Mouse (Mus musculus): Measurements from ENCODE around the gene Zfp663. TPM values are rescaled to one million over a fixed set of nuclear protein-coding genes. Genes with fewer than 3 reads are reported as not detected.

Gene Zfp663
- total and polyA plus RNA-seq, 3 experiments, result 0.18 TPM; not detected in 2

- peaks cover 20% of the 10 kb centered on the region for H3K79me2 ChIP-seq (ENCODE audit: control insufficient read depth, insufficient read depth, low read length, poor library complexity)
- H3K27ac ChIP-seq (ENCODE audit: control insufficient read depth, low read depth, low read length), result no peak overlapping the region
- no peak for DNase-seq (ENCODE audit: low read depth, low spot score)
- no peaks in the 10 kb centered on the region for H3K9me3 ChIP-seq (replicated peaks; ENCODE audit: insufficient read depth, low read length)
- H3K27me3 ChIP-seq (ENCODE audit: control insufficient read depth in 1 of 2, insufficient read depth in 2 of 2, low read length in 2 of 2), result no peaks in the 10 kb centered on the region
- H3K36me3 ChIP-seq (ENCODE audit: control insufficient read depth in 1 of 2, insufficient read depth in 2 of 2, low read length in 2 of 2), result peaks cover 0 to 43% of the 10 kb centered on the region in 2 experiments; a peak in 2 of 4 replicates
- no peak overlapping the region for H3K9ac ChIP-seq (ENCODE audit: control insufficient read depth, low read depth, low read length, poor library complexity, severe bottlenecking)
- H3K4me3 ChIP-seq (ENCODE audit: control insufficient read depth in 1 of 2, insufficient read depth in 1 of 2, low read depth in 2 of 2, low read length in 2 of 2), result no peak overlapping the region
- peaks cover 22 to 58% of the 10 kb centered on the region in 2 experiments for H3K4me1 ChIP-seq (ENCODE audit: control insufficient read depth in 1 of 2, insufficient read depth in 2 of 2, low read length in 2 of 2)
- TF ChIP-seq CTCF (IDR thresholded peaks at IDR 0.05 in 2 of 3, conservative IDR thresholded peaks at IDR 0.05 in 1 of 3; ENCODE audit: control insufficient read depth in 1 of 3, insufficient read depth in 1 of 3, low read depth in 2 of 3, low read length in 3 of 3, poor library complexity in 1 of 3, severe bottlenecking in 1 of 3) (no peak), ZMIZ1 (IDR thresholded peaks at IDR 0.05; ENCODE audit: low read depth, low read length) (no peak), MAX (IDR thresholded peaks at IDR 0.05; ENCODE audit: low read length) (no peak), MAZ (IDR thresholded peaks at IDR 0.05; ENCODE audit: low read depth, low read length) (no peak), JUND (IDR thresholded peaks at IDR 0.05; ENCODE audit: low read depth, low read length) (no peak), HCFC1 (IDR thresholded peaks at IDR 0.05; ENCODE audit: low read depth, low read length) (no peak), SIN3A (IDR thresholded peaks at IDR 0.05; ENCODE audit: low read length) (no peak)
Observed at GRCm38 (mm10) chr2:165323928-165324327, 44.6 kb downstream of the Zfp663 start.

DNA sequence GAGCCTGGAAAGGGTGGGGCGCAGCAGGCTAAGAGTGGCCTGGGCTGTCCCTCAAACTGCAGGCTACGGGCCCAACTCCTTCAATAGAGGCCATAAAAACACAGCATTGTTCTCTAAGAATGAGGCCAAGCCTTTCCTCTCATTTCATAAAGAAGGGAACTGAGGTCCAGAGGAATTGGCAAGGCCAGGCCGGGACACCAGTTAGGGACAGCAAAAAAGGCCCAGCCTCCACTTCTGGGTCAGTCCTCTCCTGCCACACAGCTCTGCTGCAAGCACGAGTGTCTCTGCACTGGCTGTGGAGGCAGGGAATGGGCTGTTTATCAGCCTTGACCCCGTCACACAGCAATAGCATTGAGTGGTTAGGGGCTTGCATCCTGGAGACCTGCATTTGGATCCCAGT lies 45.0 kb downstream of the Zfp663 start:
- Histone ChIP-seq H3K27me3 (ENCODE audit: control insufficient read depth in 1 of 2, insufficient read depth in 2 of 2, low read length in 2 of 2) (no peaks in the 10 kb centered on the region), H3K4me1 (ENCODE audit: control insufficient read depth in 1 of 2, insufficient read depth in 2 of 2, low read length in 2 of 2) (peaks cover 26 to 58% of the 10 kb centered on the region in 2 experiments), H3K9me3 (replicated peaks; ENCODE audit: insufficient read depth, low read length) (no peaks in the 10 kb centered on the region), H3K9ac (ENCODE audit: control insufficient read depth, low read depth, low read length, poor library complexity, severe bottlenecking) (no peak overlapping the region), H3K36me3 (ENCODE audit: control insufficient read depth in 1 of 2, insufficient read depth in 2 of 2, low read length in 2 of 2) (peaks cover 0 to 48% of the 10 kb centered on the region in 2 experiments; a peak in 2 of 4 replicates), H3K4me3 (ENCODE audit: control insufficient read depth in 1 of 2, insufficient read depth in 1 of 2, low read depth in 2 of 2, low read length in 2 of 2) (no peak overlapping the region), H3K27ac (ENCODE audit: control insufficient read depth, low read depth, low read length) (no peak overlapping the region), H3K79me2 (ENCODE audit: control insufficient read depth, insufficient read depth, low read length, poor library complexity) (peaks cover 20% of the 10 kb centered on the region)
- TF ChIP-seq USF1 (IDR thresholded peaks at IDR 0.05; ENCODE audit: low read depth, low read length), result no peak
- no peak for TF ChIP-seq NRF1 (IDR thresholded peaks at IDR 0.05; ENCODE audit: insufficient read depth, low read depth, low read length, poor library complexity, severe bottlenecking)
- TF ChIP-seq HCFC1 (IDR thresholded peaks at IDR 0.05; ENCODE audit: low read depth, low read length), result no peak
- no peak for TF ChIP-seq MXI1 (IDR thresholded peaks at IDR 0.05; ENCODE audit: low read depth, low read length)
- TF ChIP-seq SIN3A (IDR thresholded peaks at IDR 0.05; ENCODE audit: low read length), result no peak
- no peak for TF ChIP-seq MAZ (IDR thresholded peaks at IDR 0.05; ENCODE audit: low read depth, low read length)
- no peak for TF ChIP-seq POLR2AphosphoS5 (IDR thresholded peaks at IDR 0.05; ENCODE audit: borderline replicate concordance, low read depth, low read length)
- TF ChIP-seq MAX (IDR thresholded peaks at IDR 0.05; ENCODE audit: low read length), result no peak
- TF ChIP-seq TCF12 (IDR thresholded peaks at IDR 0.05; ENCODE audit: low read depth, low read length), result no peak
- no peak for TF ChIP-seq CTCF (IDR thresholded peaks at IDR 0.05 in 2 of 3, conservative IDR thresholded peaks at IDR 0.05 in 1 of 3; ENCODE audit: control insufficient read depth in 1 of 3, insufficient read depth in 1 of 3, low read depth in 2 of 3, low read length in 3 of 3, poor library complexity in 1 of 3, severe bottlenecking in 1 of 3)
- TF ChIP-seq BHLHE40 (IDR thresholded peaks at IDR 0.05; ENCODE audit: borderline replicate concordance, low read depth, low read length), result no peak
- TF ChIP-seq UBTF (IDR thresholded peaks at IDR 0.05; ENCODE audit: borderline replicate concordance, insufficient read depth, low read depth, low read length), result no peak
- no peak for TF ChIP-seq CHD2 (IDR thresholded peaks at IDR 0.05; ENCODE audit: low read length)
- no peak for TF ChIP-seq JUND (IDR thresholded peaks at IDR 0.05; ENCODE audit: low read depth, low read length)
- no peak for TF ChIP-seq NELFE (IDR thresholded peaks at IDR 0.05; ENCODE audit: low read depth, low read length)
- TF ChIP-seq KAT2A (conservative IDR thresholded peaks at IDR 0.05; ENCODE audit: low read depth, low read length), result no peak
- TF ChIP-seq TAL1 (IDR thresholded peaks at IDR 0.05; ENCODE audit: low read length), result no peak
- no peak for TF ChIP-seq TBP (IDR thresholded peaks at IDR 0.05; ENCODE audit: low read depth, low read length)
- TF ChIP-seq MEF2A (IDR thresholded peaks at IDR 0.05; ENCODE audit: extremely low read depth, insufficient replicate concordance, low read depth, low read length, poor library complexity, severe bottlenecking), result no peak
- DNase-seq (ENCODE audit: low read depth, low spot score), result no peak

Data from MEL (cell line).